Mouse (Mus musculus) megakaryocyte, embryonic 14.5 days (primary cell): ENCODE results near the gene Galnt18. TPM values are rescaled to one million over a fixed set of nuclear protein-coding genes. Genes with fewer than 3 reads are reported as not detected.

Experiments used
- H3K27me3 ChIP-seq: replicated peaks from 2 replicates; pipeline ENCODE3; 2012; ENCODE audit warnings: inconsistent platforms
- H3K36me3 ChIP-seq: replicated peaks from 2 replicates; pipeline ENCODE3; 2012; ENCODE audit warnings: low read length, inconsistent platforms, mixed read lengths
- H3K4me1 ChIP-seq: 2 replicates; pipeline ENCODE4 v1.6.1; 2012; ENCODE audit warnings: inconsistent platforms
- H3K4me3 ChIP-seq: replicated peaks from 2 replicates; pipeline ENCODE3; 2012; ENCODE audit warnings: moderate library complexity, mild to moderate bottlenecking, inconsistent platforms
- H3K9me3 ChIP-seq: 2 replicates; pipeline ENCODE4 v1.6.1; 2012; ENCODE audit warnings: inconsistent platforms
- FLI1 ChIP-seq: IDR thresholded peaks from 2 replicates; pipeline ENCODE4 v1.6.1; 2012; ENCODE audit warnings: low read length, inconsistent platforms, mixed read lengths
- GATA1 ChIP-seq: IDR thresholded peaks from 3 replicates; pipeline ENCODE4 v1.6.1; 2012; ENCODE audit warnings: mixed read lengths, low read length, inconsistent platforms, borderline replicate concordance
- polyA plus RNA-seq: library from polyadenylated mRNA; stranded (reverse); fragments of >175 nt; gene quantifications from 2 replicates; pipeline ENCODE4 v1.2.3, GENCODE M21; 2012; ENCODE audit warnings: low replicate concordance; ENCODE audit not compliant: insufficient read depth

The Galnt18 gene
- polyA plus RNA-seq, 1 experiment: not detected

DNA sequence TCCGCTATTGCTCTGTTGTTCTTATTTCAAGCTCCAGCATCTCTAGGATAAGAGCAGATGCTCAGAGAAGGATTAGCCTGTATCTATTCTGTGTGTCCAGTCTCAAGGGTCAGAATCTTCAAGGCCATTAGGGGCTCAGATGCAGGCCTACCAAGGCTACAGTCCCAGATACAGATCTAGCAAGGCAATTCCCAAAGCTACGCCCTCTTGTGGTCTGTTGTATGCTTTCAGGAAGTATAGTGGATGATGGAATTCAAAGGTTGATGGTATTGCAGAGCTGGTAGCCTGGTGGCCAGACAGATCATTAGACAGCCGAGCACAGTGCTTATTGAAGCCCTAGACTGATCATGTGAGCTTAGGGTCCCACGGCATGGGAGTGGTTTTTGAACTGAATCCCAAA is 320.1 kb downstream of the Galnt18 start:
- Histone ChIP-seq H3K27me3 (no peaks in the 10 kb centered on the region), H3K4me1 (no peaks in the 10 kb centered on the region), H3K9me3 (0 out of 2 replicates have a peak, but pooled peaks cover 9% of the 10 kb centered on the region), H3K36me3 (no peaks in the 10 kb centered on the region), H3K4me3 (no peak overlapping the region)
- TF ChIP-seq GATA1 (no peak), FLI1 (no peak)

DNA sequence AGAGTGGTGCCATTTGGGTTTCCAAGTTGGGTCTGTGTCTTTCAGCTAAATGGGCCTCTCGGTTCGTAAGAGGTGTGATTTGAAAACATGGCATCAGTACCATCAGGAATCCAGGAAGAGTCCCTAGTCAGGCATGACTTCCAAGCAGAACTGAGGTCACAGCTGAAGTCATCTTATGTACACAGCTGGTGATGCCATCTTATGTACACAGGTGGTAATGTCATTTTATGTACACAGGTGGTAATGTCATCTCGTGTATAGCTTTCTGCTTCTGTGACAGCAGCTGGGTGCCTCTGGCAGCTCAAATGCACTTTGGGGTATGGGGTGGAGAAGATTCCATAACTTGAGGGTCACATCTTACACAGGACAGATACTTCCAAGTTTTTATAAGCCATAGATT is 323.8 kb downstream of the Galnt18 start:
- TF ChIP-seq FLI1: no peak
- TF ChIP-seq GATA1: no peak
- Histone ChIP-seq H3K9me3 (0 out of 2 replicates have a peak, but pooled peaks cover 9% of the 10 kb centered on the region), H3K36me3 (no peaks in the 10 kb centered on the region), H3K27me3 (no peaks in the 10 kb centered on the region), H3K4me1 (no peaks in the 10 kb centered on the region), H3K4me3 (no peak overlapping the region)

DNA sequence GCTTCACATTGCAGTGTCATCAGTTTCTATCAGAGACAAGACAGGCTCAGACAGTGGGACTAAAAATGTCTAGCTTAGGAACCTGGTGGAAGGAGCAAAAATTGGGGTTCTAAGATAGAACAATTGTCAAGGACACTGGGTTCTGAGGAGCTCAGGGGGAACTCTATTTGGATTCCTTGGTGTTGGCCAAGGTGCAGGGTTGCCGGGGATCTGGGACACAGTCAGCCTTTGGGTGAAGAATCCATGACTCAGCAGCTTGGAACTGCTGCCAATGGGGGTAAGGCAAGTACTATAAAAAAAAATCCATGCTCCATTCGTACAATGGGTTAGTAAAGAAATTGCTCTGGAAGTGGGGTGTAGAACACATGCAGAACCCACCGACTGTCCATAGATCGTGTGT is 324.2 kb downstream of the Galnt18 start:
- H3K36me3 ChIP-seq: no peaks in the 10 kb centered on the region
- H3K4me1 ChIP-seq: no peaks in the 10 kb centered on the region
- H3K4me3 ChIP-seq: no peak overlapping the region
- TF ChIP-seq GATA1: no peak
- no peak for TF ChIP-seq FLI1
- no peaks in the 10 kb centered on the region for H3K27me3 ChIP-seq
- H3K9me3 ChIP-seq: 0 out of 2 replicates have a peak, but pooled peaks cover 9% of the 10 kb centered on the region

DNA sequence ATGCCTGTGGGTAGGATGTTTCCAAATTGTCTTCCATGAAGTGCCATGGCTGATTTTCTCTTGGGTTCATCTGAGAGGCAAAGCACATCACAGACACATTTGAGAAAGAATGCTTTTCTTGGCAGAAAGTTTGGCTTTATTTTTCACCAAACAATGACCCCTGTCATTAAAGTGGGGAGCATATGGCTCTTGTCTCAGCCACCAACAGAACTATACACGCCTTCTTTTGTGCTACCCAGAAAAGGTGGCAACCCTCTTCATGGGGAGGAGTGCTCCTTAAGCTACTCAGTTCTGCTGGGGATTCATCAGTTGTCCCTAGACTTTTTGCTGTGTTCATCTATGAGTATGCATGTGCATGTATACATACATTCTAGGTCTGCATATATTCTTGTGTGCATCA is 327.8 kb downstream of the Galnt18 start:
- no peaks in the 10 kb centered on the region for H3K27me3 ChIP-seq
- H3K4me3 ChIP-seq: no peak overlapping the region
- no peaks in the 10 kb centered on the region for H3K36me3 ChIP-seq
- no peak for TF ChIP-seq GATA1
- TF ChIP-seq FLI1: no peak
- no peaks in the 10 kb centered on the region for H3K4me1 ChIP-seq
- peaks cover 19% of the 10 kb centered on the region for H3K9me3 ChIP-seq

DNA sequence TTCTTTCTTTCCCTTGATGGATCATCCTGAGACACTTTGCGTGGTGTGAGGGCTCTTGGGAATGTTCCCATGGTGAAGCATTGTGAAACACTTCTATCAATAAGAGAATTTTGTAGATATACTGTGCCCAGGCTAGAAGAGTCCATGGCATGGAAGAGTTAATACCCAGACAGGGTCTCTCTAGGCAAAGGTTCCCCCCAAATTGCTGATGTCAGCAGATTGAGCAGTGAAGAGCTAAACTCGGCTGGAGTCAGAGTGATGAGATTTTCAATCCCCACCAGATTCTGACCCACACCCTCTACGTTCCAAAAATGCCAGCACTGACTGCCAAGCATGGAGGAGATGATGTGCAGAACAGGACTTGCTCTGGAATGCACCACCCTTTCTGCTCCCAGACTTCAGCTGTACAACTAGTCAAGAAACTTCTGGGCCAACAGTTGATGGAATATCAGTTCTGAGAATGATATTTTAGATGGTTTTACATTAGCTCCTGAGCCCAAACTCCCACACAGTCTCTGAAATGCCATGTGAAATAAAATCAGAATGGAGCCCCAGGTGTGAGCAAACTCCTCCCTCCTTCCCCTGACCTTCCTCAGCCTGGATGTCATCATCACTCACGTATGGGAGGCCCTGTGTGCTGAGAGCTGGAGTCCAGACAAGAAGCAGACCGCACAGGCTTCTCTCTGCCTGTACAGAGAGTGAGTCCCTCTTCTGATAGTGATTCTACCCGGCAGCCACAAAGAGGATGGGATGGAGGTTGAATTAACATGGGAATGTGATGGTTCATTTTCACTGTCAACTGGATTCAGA is 329.3 kb downstream of the Galnt18 start:
- Histone ChIP-seq H3K27me3 (no peaks in the 10 kb centered on the region), H3K4me1 (no peaks in the 10 kb centered on the region), H3K36me3 (no peaks in the 10 kb centered on the region), H3K9me3 (peaks cover 19% of the 10 kb centered on the region), H3K4me3 (no peak overlapping the region)
- TF ChIP-seq GATA1 (no peak), FLI1 (no peak)

DNA sequence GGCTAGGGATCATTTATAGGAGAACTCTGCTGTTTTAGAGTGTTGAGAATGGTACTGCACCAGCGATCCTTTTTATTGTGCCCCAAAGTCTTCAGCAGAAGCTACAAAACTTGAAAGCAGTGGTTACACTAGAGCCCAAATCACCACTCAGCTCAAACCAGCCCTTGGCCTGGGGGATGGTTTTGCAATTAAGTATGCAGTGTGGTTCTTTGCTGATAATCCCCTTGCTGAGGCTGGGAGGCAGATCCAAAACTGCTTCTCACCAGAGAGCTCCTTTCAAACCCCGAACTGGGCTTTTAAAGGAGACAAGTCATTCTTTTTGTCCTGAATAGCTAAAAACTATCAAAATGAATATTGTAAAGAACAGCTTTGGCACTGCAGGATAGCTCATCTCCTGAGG is 346.6 kb downstream of the Galnt18 start:
- Histone ChIP-seq H3K27me3 (peaks cover 2% of the 10 kb centered on the region), H3K4me1 (no peaks in the 10 kb centered on the region), H3K4me3 (no peak overlapping the region), H3K36me3 (no peaks in the 10 kb centered on the region), H3K9me3 (no peaks in the 10 kb centered on the region)
- no peak for TF ChIP-seq FLI1
- no peak for TF ChIP-seq GATA1

DNA sequence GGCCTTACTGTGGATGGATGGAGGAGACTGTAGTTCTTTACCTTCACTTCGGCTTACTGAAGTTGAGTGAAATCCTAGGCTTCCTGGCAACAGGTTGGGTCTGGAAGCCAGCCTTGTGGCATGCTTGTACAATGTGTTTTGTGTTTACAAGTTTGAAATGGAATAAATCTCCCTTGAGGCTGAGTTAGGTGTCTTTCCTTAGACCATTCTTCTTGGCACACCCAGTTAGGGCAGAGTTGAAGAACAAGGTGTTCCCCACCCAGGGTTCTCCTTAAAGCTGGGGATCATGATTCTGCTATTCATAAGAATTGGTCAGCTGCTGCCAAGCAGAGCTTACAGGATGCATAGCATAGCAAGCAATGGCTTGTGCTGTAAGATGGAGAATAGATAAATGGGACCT is 352.4 kb downstream of the Galnt18 start:
- H3K9me3 ChIP-seq: no peaks in the 10 kb centered on the region
- H3K36me3 ChIP-seq: no peaks in the 10 kb centered on the region
- H3K27me3 ChIP-seq: no peaks in the 10 kb centered on the region
- no peaks in the 10 kb centered on the region for H3K4me1 ChIP-seq
- H3K4me3 ChIP-seq: no peak overlapping the region
- no peak for TF ChIP-seq GATA1
- no peak for TF ChIP-seq FLI1

Other genes with a start within 250 kb of the Galnt18 start
- gene Usp47, start 243.5 kb upstream of the Galnt18 start, polyA plus RNA-seq: 0.80 and 3.0 TPM in 2 replicates